Mouse (Mus musculus) heart, postnatal 0 days (tissue): ENCODE results near the gene Snx6.
"Not testable (repeated sequence)": the region's sequence is repeated elsewhere in the genome, so short reads cannot be mapped to it uniquely, and the experiment has no call there.

ENCODE experiments used
- CTCF ChIP-seq: IDR thresholded peaks from 2 replicates; pipeline ENCODE4 v1.5.1; 2016; ENCODE audit warnings: antibody characterized with exemption, control low read depth, low read depth
- EP300 ChIP-seq: IDR thresholded peaks from 2 replicates; pipeline ENCODE4 v1.6.1; 2016; ENCODE audit warnings: antibody characterized with exemption, low read depth

- TF ChIP-seq CTCF, EP300: not testable (repeated sequence)
Observed at GRCm38 (mm10) chr12:54709691-54710493, 85.6 kb downstream of the Snx6 start.
